Mouse (Mus musculus) bone marrow macrophage, adult 2 months (primary cell): ENCODE data around the gene Cers3. TPM values are rescaled to one million over a fixed set of nuclear protein-coding genes. Genes with fewer than 3 reads are reported as not detected.

Source experiments
- H3K27ac ChIP-seq: 2 replicates; pipeline ENCODE4 v1.5.1; 2012; ENCODE audit warnings: low read depth, low read length; ENCODE audit not compliant: insufficient read depth
- H3K4me1 ChIP-seq: 2 replicates; pipeline ENCODE4 v1.6.1; 2012; ENCODE audit warnings: low read length; ENCODE audit not compliant: control insufficient read depth, insufficient read depth
- H3K4me3 ChIP-seq: 2 replicates; pipeline ENCODE4 v1.5.1; 2012; ENCODE audit warnings: mild to moderate bottlenecking, low read length, moderate library complexity; ENCODE audit not compliant: insufficient read depth
- CTCF ChIP-seq: IDR thresholded peaks from 2 replicates; pipeline ENCODE4 v1.5.1; 2012; ENCODE audit warnings: low read depth, mild to moderate bottlenecking, low read length, moderate library complexity
- POLR2A ChIP-seq: IDR thresholded peaks from 2 replicates; pipeline ENCODE4 v1.6.1; 2012; ENCODE audit warnings: mild to moderate bottlenecking, low read depth, low read length, borderline replicate concordance
- polyA plus RNA-seq: library from polyadenylated mRNA; stranded (reverse); fragments of >200 nt; gene quantifications from 2 replicates; pipeline ENCODE4 v1.2.4, GENCODE M21; 2012; ENCODE audit not compliant: missing spikeins, insufficient read depth, insufficient read length

Gene Cers3
- polyA plus RNA-seq, 1 experiment: not detected

DNA sequence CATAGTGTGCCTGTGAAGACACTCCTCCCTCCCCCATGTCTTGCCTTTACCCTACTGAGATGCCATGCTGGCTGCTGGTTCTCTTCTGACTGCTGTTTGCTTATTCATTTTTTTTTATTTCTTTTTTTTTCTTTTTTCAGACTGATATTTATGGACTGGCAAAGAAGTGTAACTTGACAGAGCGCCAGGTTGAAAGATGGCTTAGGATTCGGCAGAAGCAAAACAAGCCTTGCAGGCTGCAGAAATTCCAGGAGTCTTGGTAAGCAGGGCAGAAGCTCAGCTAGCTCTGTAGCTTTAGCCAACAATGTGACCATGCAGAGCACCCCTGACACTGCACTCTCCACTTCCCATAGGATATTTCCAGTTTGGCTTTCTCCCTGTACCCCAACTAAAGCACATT is 36.1 kb downstream of the Cers3 start:
- TF ChIP-seq POLR2A (no peak), CTCF (no peak)
- H3K4me1 ChIP-seq: no peaks in the 10 kb centered on the region
- no peak overlapping the region for H3K27ac ChIP-seq
- no peak overlapping the region for H3K4me3 ChIP-seq

DNA sequence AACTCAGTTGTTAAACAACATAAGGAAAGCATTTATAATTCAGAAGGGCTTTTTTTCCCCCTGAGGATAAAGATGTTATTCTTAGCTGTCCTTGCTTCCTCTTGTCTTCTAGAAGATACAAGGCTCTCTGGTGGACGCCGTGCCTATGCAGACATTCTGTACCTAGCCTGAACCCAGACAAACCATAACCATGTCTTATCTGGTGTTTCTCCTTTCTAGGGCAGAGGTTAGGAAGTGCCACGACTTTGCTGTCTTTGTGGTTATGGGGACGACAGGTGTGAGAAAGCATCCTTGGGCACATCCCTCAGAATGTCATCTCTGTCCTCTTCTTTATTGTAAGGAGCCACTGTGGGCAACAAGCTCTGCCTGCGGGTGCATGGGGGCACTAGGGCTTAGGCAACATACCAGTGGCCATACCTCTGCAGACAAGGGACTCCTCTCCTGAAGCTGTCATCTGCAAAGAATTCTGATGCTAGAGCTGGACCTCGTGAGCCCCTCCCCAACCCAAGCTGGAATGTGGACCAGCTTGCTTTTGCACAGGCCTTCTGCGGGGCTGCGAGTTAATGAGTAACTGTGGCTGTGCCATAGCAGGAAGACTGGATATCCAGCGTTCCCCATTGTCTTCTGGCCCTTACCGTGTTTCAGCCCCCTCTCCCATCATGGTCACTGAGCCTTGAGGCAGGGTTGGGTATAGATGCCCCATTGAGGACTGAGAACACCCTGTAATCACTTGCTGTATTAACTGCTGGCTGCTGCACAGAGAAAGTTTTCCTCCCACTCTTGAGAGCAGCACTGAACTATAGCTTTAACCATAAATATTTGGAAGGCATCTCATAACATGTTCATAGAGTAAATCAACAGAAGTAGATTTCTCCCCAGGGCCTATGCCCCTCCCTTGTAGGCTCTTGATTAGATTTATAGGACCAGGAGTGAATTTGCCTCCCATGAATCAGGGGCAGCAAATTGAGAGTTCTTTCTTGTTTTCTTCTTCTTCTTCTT is 36.9 kb downstream of the Cers3 start:
- Histone ChIP-seq H3K4me3 (no peak overlapping the region), H3K27ac (no peak overlapping the region), H3K4me1 (no peaks in the 10 kb centered on the region)
- TF ChIP-seq POLR2A (no peak), CTCF (no peak)

DNA sequence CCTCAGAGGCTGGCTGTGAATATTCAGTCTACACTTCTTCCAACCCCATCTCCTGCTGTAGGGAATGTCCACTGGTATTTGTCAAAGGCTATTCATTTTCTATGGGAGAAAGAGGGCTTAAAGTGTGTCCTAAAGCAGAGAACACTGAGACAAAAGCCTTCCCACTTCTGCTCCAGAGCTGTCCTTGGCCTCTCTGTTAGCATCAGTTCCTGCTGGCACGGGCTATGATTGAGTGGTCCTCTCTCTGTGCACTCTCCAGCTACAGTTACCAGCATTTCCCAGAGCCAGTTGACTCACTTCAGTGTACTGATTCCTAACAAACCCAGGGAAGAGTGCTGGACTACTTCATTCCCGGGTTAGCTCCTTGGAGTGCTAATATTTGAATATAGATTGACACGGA is 43.2 kb downstream of the Cers3 start:
- H3K4me1 ChIP-seq: no peaks in the 10 kb centered on the region
- TF ChIP-seq CTCF: no peak
- no peak for TF ChIP-seq POLR2A
- no peak overlapping the region for H3K27ac ChIP-seq
- H3K4me3 ChIP-seq: no peak overlapping the region

DNA sequence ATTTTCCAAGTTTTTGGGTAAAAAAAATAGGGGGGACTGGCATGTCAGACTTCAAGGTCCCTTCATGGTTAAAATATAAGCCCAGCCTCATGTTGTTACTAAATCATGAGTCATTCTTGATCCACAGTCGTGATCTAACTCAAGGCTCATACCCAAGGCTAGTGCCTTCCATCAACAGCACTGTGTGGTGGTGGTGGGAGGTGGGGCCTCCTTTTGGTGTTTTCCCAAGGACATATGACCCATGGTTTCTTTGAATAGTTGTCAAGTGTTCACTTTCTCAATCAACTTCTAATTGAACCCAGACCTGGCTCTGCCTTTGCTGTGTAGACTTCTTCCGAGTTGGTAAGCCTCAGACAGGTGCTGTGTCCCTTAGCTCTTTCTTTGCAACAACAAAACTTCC is 44.5 kb downstream of the Cers3 start:
- Histone ChIP-seq H3K4me3 (no peak overlapping the region), H3K4me1 (no peaks in the 10 kb centered on the region), H3K27ac (no peak overlapping the region)
- TF ChIP-seq CTCF (no peak), POLR2A (no peak)

DNA sequence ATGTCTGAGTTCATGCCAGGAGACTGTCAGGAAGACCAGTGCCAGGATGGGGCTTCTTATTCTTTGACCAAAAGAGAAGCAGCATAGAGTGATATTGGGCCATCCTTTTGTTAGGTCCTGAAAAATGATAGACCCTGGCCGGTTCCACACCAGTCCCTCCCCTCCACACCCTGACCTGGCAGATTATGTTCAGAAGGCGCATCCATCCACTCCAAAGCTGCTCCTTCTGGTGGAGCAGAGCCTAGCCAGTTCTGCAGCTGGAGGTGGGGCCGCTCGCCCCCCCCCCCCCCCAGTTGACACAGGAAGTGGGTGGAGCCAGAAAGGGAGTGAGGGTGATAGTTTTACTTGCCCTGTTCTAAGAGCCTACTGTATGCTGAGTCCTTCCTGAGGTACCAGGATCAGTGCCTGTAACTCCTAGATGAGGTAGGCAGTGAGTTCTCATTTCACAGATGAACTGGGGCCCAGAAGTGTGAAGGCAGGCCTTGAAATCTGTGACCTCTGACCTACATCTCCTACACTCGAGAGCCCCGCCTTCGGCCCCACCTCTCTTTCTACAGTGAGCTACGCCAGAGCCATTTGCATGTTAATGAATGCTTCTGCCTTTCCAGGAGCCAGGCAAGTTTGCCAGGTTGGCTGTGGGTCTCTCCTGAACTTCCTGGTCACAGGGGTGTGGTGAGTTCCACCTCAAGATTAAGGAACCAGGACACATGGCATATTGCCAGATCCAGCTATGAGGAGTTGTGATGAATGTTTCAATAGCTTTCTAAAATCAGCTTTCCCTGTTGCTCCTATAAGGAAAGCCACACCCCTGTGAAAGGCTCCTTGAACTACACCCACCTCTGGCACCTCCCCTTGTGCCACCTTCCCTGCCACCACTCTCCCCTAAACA is 46.8 kb downstream of the Cers3 start:
- Histone ChIP-seq H3K4me1 (no peaks in the 10 kb centered on the region), H3K4me3 (no peak overlapping the region), H3K27ac (no peak overlapping the region)
- no peak for TF ChIP-seq CTCF
- TF ChIP-seq POLR2A: no peak

DNA sequence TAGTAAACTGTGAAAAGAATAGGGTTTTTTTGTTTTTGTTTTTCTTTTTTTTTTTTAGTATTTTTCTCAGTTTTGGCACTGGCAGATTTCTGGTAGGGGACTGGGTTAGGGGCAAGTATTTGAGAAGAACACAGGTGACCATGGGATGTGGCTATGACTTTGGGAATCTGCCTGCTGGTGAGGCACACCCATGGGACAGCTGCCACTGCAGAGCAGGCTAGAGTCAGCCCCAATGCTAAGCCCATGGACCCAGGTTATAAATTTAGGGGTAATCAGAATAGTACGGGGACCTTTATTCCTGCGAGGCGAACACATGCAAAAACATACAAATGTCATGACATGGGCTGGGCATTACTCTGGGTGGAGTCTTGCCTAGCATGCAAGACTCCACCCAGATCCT is 47.7 kb downstream of the Cers3 start:
- H3K27ac ChIP-seq: no peak overlapping the region
- no peaks in the 10 kb centered on the region for H3K4me1 ChIP-seq
- H3K4me3 ChIP-seq: no peak overlapping the region
- TF ChIP-seq CTCF (no peak), POLR2A (no peak)

DNA sequence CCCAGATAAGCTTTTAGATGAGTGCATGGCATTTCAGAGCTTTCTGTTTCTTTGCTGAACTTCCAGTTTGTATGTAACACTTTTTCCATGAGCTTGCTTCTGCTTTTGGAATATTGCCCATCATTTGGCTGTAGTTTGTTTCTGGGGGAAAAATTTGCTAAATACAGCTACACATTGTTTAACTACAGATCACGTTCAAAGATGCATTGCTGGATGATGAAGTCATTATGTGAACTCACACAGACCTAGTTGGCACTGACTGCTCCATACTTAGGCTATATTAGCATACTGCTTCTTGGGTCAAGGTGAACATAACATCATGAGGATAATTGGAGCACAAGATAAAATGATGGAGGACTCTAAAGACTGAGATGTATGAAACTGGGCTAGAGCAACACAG is 53.6 kb downstream of the Cers3 start:
- TF ChIP-seq CTCF (no peak), POLR2A (no peak)
- H3K4me1 ChIP-seq: no peaks in the 10 kb centered on the region

DNA sequence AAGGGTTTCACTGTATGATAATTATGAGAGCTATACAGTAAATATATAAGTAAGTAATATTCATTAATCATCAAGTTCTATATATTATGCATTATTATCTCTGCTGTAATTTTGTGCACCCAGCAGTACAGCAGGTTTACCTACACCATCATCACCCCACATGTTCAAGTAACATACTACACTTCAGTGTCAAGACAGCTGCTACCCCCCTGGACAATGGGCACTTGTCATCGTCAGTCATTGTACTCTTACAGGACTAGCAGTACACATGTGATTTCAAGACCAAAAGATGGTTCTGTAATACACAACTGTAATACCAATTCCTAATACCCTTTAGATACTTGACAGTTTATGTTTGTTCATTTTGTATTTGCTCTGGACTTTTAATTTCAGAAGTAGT is 54.0 kb downstream of the Cers3 start:
- no peak for TF ChIP-seq POLR2A
- TF ChIP-seq CTCF: no peak
- no peak overlapping the region for H3K4me3 ChIP-seq
- no peaks in the 10 kb centered on the region for H3K4me1 ChIP-seq
- no peak overlapping the region for H3K27ac ChIP-seq

More for the DNA sequence above, 53.6 kb downstream of the Cers3 start:
- H3K4me3 ChIP-seq: no peak overlapping the region
- H3K27ac ChIP-seq: no peak overlapping the region

DNA sequence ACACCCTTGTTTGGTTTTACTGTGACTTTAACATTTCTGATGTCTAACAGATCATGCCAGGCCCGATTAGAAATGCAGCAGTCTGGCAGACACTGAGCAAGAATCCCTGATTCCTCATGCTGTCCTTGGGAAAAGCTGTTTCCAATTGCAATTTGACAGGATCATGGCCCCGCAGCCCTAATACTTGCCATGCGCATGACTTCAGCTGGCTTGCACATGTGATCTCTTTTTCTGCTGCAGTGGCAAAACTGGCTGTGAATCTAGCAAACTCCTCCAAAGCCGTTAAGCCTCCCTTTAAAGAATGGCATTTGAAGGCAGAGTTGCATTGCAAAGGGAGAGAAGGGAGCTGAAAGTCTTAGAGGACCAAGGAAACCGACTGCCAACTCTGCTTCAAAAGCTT is 55.5 kb downstream of the Cers3 start:
- Histone ChIP-seq H3K4me3 (no peak overlapping the region), H3K4me1 (no peaks in the 10 kb centered on the region), H3K27ac (no peak overlapping the region)
- no peak for TF ChIP-seq POLR2A
- TF ChIP-seq CTCF: no peak

DNA sequence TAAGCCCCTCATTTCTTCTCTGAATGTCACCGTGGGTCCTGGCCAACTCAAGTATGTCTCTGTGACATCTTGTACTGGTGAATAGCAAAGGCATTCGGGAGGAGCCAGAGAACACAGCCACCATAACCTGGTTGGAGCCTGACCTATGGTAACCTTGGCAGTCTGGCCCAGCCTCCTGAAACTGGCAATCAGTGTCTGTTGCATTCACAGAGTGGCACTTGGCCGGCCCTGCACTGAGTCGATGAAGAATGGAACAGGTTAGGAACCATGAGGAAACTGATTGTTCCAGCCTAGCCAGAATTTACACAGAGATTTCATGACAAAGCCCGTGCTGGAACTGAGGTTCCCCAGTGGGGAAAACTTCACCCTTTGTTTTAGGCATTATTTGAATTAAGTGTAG is 57.5 kb downstream of the Cers3 start:
- H3K27ac ChIP-seq: no peak overlapping the region
- H3K4me3 ChIP-seq: no peak overlapping the region
- H3K4me1 ChIP-seq: no peaks in the 10 kb centered on the region
- no peak for TF ChIP-seq POLR2A
- no peak for TF ChIP-seq CTCF
